Mouse (Mus musculus): ENCODE data around the gene Btbd18. TPM values are rescaled to one million over a fixed set of nuclear protein-coding genes. Genes with fewer than 3 reads are reported as not detected.

Btbd18 gene
- total RNA-seq, 2 experiments from 2014 or later = not detected

GRCm38 (mm10) chr2:84714422-84714810 lies 55.5 kb downstream of the Btbd18 start:
- TF ChIP-seq CTCF (IDR thresholded peaks at IDR 0.05) = no peak
- DNase-seq (ENCODE audit: extremely low spot score in 1 of 2, low spot score in 2 of 2) = no peak
- peak overlapping the region; percentile 99 for H3K4me3 ChIP-seq
- intact Hi-C loops (cut with DNase I) = no loop called here
- peak overlapping the region; percentile 97 for H3K27ac ChIP-seq

DNA sequence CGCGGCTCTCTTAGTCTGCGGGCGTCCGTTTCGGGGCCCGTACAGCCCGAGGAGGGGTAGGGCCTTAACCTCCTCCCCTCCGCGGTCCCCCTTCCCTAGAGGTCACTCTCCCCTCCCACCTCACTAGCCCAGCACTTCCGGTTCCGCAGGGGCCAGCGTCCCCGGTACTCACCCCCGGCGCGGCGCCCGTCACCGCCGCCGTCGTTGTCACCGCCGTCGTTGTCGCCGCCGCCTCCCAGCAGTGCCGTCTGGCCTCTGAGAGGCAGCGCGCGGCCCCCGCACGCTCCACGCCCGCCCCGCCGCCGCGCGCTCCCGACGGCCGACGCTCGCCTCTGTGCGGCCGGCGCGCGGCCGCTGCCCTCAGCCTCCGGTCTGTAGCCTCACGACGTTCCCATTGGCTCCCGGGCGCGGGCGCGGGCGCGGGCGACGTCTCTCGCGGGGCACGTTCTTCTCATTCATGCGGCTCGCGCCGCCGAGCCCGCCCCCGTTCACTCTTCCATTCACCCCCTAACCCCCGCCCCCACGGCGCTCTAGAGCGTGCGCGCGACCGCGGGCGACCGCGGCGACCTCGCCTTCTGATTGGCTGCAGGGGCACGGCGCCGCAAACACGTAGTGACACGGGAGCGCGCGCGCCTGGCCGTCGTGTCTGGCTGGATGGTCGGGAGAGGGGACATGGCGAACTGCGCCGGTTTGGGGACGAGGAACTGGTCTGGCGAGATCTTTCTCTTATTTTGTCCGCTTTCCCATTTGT lies 56.1 kb downstream of the Btbd18 start, which contains the start of gene Zdhhc5:
Gene Zdhhc5, minus strand, starts transcription at position 370 of the 751 bp plus-strand sequence.
- intact Hi-C loops (cut with DNase I) = loop anchor here (1.0 to 5.0 kb wide), 2 partner anchors 12 to 82 kb away; partner anchors contain the start of genes Clp1 and Ube2l6
- Histone ChIP-seq H3K27ac (peak within 1 kb of the TSS; percentile 99), H3K4me3 (peak within 1 kb of the TSS; percentile 99)
- no peak for TF ChIP-seq CTCF (IDR thresholded peaks at IDR 0.05)
- peak; percentile 98 for DNase-seq (ENCODE audit: extremely low spot score in 1 of 2, low spot score in 2 of 2)

DNA sequence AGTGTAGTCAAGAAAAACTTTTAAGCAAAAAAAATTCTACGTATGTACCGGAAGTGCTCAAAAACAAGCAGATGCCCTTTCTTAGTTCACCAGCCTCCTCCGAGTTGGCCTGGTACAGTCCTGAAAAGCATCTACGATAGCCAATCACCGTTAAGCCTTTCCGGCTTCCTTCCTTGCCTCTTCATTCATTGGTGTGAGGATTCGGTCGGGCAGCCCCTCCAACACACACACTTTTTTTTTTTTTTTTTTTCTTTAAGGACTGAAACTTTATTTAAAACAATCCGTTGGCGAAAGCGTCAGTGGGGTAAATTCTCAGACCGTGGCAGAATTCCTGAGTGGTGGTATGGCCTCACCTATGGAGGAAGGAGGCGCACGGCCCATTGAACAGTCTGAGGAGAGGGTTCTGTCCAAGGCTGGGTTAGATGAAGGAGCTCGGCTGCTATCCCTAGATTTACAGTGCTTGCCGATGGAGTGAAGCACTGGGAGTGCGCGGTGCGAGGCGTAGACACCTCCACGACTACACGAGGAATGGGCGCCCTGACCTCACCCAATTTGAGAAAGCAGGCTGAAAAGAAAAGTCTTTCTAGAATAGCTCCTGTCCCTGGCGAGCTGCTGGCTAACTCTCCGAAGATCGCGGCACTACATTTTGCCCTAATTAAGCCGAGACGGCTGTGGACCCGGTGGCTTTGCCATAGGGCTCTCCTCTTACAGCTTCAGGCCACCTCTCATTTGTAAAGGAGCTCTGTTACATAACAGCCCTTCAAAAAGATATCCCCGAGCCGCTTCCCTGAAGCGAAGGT lies 56.9 kb downstream of the Btbd18 start:
- peak overlapping the region; percentile 99 for H3K4me3 ChIP-seq
- DNase-seq (ENCODE audit: extremely low spot score in 1 of 2, low spot score in 2 of 2) = peak; percentile 64 to 84
- peak overlapping the region; percentile 99 for H3K27ac ChIP-seq
- TF ChIP-seq CTCF (IDR thresholded peaks at IDR 0.05) = no peak
- intact Hi-C loops (cut with DNase I) = loop anchor here (1.0 to 5.0 kb wide), 2 partner anchors 12 to 82 kb away; partner anchors contain the start of genes Clp1 and Ube2l6

DNA sequence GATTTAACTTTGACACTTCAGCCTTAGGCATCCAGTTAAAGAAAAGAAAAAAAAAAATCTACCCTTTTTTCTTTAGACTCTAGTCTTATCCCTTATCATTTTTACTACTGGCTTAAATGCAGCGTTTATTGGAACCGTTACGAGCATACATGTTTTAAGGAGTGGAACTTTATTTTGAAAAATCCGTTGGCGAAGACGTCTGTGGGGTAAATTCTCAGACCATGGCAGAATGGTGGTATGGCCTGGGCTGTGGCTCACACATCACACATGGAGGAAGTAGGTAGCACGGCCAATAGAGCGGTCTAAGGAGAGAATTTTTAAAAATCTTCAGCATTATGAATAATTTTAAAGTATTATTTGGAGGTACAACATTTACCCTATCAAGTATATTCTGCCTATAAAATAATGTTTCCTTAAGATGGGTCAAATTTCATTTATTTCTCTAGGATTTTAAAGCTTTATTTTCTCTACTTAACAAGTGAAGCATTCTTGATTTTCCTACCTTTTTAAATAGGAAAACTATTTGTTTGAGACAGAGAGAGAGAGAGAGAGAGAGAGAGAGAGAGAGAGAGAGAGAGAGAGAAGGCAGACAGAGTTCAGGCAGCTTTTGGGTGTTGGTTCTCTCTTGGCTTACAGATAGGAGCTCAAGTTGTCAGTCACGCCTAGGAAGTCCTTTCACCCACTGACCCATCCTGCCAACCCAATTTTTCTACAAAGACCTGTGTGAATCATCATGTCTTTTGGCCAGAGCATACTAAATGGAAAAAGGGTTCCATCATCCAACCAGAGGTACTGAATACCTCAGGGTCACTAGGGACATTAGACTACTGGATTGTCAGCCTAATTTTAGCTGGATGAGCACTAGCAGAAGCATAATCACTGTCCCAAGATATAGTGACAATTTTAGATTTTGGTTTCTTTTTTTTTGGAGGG lies 57.8 kb downstream of the Btbd18 start:
- Histone ChIP-seq H3K27ac (peak overlapping the region; percentile 99), H3K4me3 (peak overlapping the region; percentile 99)
- no peak for TF ChIP-seq CTCF (IDR thresholded peaks at IDR 0.05)
- DNase-seq (ENCODE audit: extremely low spot score in 1 of 2, low spot score in 2 of 2) = no peak
- intact Hi-C loops (cut with DNase I) = loop anchor here (5.0 kb wide), 1 partner anchor 81 kb away; the partner anchor contains the start of gene Ube2l6

- Histone ChIP-seq H3K4me3 (no peak overlapping the region), H3K27ac (no peak overlapping the region)
- no peak for DNase-seq (ENCODE audit: extremely low spot score in 1 of 2, low spot score in 2 of 2)
- intact Hi-C loops (cut with DNase I) = loop anchor here (5.0 kb wide), 1 partner anchor 80 kb away; the partner anchor contains the start of gene Ube2l6
- TF ChIP-seq CTCF (IDR thresholded peaks at IDR 0.05) = no peak
These were observed 58.5 kb downstream of the Btbd18 start for GRCm38 (mm10) chr2:84717357-84717756.

Other genes starting within 250 kb of the Btbd18 start
- 1 to 10 TPM; 5.6 to 5.9 TPM for gene Calcrl, start 233.7 kb upstream of the Btbd18 start, total RNA-seq (2021)
- 1 to 10 TPM; 3.8 to 4.4 TPM for gene Tfpi, start 182.3 kb upstream of the Btbd18 start, total RNA-seq (2021)
- gene Ctnnd1, start 8.3 kb upstream of the Btbd18 start, total RNA-seq (2021) = 10 to 100 TPM; 65.1 to 70.2 TPM
- gene Selenoh, start 11.7 kb downstream of the Btbd18 start, total RNA-seq (2021) = 10 to 100 TPM; 27.4 to 33.3 TPM
- gene Gm28635, start 19.0 kb downstream of the Btbd18 start, total RNA-seq (2021) = 1 to 10 TPM; 7.6 to 9.6 TPM
- 10 to 100 TPM; 30.7 to 30.9 TPM for gene Med19, start 19.3 kb downstream of the Btbd18 start, total RNA-seq (2021)
- gene Tmx2, start 20.1 kb downstream of the Btbd18 start, total RNA-seq (2021) = 100 to 1,000 TPM; 224 to 239 TPM
- 10 to 100 TPM; 48.8 to 49.9 TPM for gene Zdhhc5, start 56.1 kb downstream of the Btbd18 start, total RNA-seq (2021)
- gene Clp1, start 68.3 kb downstream of the Btbd18 start, total RNA-seq (2021) = 10 to 100 TPM in 1 of 2 experiments, 1 to 10 TPM in 1; 8.8 to 10.2 TPM
- 100 to 1,000 TPM; 101 to 102 TPM for gene Ypel4, start 75.0 kb downstream of the Btbd18 start, total RNA-seq (2021)
- gene Gm19426, start 84.6 kb downstream of the Btbd18 start, total RNA-seq (2021) = 1 to 10 TPM; 2.0 to 2.4 TPM
- gene Serping1, start 116.4 kb downstream of the Btbd18 start, total RNA-seq (2021) = 1 to 10 TPM; 5.3 to 8.4 TPM
- gene Ube2l6, start 139.7 kb downstream of the Btbd18 start, total RNA-seq (2021) = 1 to 10 TPM; 6.4 to 6.7 TPM
- gene Smtnl1, start 163.6 kb downstream of the Btbd18 start, total RNA-seq (2021) = not detected
- gene Timm10, start 167.9 kb downstream of the Btbd18 start, total RNA-seq (2021) = 10 to 100 TPM; 49.1 to 51.3 TPM
- under 1 TPM; 0.27 to 0.30 TPM for gene Slc43a1, start 179.8 kb downstream of the Btbd18 start, total RNA-seq (2021)
- 100 to 1,000 TPM in 1 of 2 experiments, 10 to 100 TPM in 1; 99.5 to 113 TPM for gene Rtn4rl2, start 227.6 kb downstream of the Btbd18 start, total RNA-seq (2021)